Mouse (Mus musculus) adrenal gland, adult 18-20 months (tissue): Measurements from ENCODE around the gene Acot9. TPM values are rescaled to one million over a fixed set of nuclear protein-coding genes. Genes with fewer than 3 reads are reported as not detected.

ENCODE experiments used
- DNase-seq, 2 experiments: peaks; one replicate each; pipeline ENCODE4 v3.0.0; 2021 to 2022; ENCODE audit warnings: low spot score in 2 of 2
- long read RNA-seq, 2 experiments: library from polyadenylated mRNA; stranded (forward); transcript quantifications; one replicate each; pipeline ENCODE4 v2.0.0; 2021
- total RNA-seq, 2 experiments: library from RNA; stranded (reverse); gene quantifications; 1 replicate in 1 of 2; 2 replicates in 1 of 2; pipeline ENCODE4 v1.2.3; 2021

Gene Acot9
- total RNA-seq: 10 to 100 TPM; 48.4 to 49.1 TPM
- long read RNA-seq, experiment 1, transcript Acot9-201 (15 exons, 1,752 nt): major isoform, 28 of 30 reads
- long read RNA-seq, experiment 1, partial matches to known transcripts: 1 of 30 reads
- long read RNA-seq, experiment 1, other reads (novel, unspliced or antisense): 1 of 30 reads
- long read RNA-seq, experiment 2, transcript Acot9-201 (15 exons, 1,752 nt): major isoform, 91 of 98 reads
- long read RNA-seq, experiment 2, partial matches to known transcripts: 2 of 98 reads
- long read RNA-seq, experiment 2, other reads (novel, unspliced or antisense): 5 of 98 reads

DNA sequence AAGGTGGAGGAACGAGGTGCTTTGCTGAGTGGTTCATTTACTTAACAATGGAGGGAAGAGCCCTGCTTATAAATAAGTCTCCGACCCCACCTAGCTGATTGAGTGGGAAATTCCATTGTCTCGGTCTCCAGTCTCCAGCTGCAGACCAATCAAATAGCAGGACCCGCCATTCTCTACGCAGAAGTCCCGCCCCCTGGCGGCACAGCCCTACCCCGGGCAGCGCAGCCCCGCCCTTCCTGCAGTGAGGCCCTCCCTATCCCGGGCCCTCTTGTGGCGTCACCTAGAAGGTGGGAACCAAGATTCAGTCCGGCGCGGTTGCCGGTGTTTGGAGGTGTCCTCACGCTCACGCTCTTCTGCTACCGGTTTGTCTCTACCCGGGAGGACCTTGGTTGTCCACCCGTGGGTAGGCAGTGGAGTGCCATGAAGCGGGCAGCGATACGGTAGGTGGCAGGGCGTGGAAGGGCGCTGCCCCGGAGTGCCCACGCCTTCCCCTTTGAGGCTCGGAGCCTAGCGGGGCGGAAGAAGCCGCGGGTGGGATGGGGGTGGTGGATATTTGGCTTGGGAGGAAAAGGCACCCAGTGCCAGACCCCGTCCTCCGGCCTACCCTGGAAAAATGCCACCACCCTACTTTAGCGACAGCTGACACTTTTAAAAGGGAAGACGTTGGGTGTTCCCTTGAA lies at the start of gene Acot9:
TSS of gene Acot9 (plus strand) at position 209 of the 680 bp plus-strand sequence.
- DNase-seq: peak; percentile 78 to 79

DNA sequence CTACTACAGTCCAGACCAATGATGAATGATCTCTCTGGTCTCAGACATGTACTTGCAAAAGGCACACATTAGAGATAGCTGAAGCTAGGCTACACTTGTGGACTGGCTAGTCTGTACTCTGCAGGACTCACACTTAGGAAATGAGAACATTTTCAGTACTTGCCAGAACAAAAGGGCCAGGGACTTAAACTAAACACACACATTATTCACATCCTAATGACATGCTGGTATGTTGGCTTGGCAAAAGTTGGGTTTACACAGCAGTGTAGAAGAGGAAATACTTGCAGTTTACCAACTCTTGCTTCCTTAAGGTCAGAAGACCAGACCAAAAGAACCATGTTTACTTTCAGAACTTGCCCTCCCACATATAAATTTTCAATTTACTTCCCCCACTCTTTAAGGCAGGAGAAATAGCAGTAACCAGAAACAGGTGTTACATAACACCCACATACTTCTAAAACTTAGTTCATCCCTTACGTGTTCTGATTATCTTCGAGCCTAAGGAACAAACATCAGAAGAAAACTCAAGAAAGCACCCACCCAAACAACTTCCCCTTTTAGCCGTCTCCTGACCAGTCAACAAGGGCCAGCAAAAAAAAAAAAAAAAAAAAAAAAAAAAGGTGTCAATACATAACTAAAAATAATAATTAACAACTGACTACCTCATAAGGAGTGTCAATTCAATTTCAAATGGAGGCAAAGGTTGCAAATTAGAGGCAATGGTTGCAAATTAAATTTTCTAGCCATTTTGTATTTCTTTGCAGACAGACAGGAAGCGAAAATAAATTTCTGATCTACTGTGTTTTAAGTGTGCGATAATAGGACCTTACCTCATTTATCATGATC lies 47.7 kb upstream of the Acot9 start:
- no peak for DNase-seq

DNA sequence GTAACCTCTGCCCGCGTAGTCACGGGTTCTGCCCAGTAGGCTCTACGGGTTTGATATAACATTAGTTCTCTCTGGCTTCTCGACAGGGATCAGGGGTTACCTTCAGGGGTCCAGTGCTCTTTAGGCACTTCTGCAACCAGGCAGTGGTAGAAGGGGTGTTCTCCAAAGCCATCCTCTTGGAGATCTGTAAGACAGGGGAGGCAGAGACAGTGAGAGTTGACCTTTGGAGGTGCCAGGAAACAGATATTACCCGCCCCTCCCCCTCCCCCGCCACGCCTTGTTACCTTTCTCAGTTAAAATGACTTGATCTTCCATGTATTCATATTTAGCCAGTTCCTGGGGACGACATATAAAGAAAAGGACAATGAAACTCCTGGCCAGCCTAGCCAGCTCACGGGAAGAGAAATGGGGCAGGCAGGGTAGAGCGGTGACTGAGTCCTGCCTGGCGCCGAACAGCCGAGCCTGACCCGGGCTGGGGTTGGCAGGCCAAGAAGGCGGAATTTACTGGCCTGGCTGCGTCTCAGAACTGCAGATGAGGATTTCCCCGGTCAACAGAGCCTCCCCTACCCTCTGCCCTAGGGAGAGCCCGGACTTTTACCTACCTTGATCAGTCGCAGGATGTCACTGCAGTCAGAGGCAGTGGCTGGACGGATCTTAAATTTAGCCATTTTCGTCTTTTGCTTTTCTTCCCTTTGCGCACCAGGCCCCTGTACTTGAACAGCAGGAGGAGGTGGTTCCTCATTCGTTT lies 46.6 kb upstream of the Acot9 start:
- peak; percentile 32 to 37 for DNase-seq

DNA sequence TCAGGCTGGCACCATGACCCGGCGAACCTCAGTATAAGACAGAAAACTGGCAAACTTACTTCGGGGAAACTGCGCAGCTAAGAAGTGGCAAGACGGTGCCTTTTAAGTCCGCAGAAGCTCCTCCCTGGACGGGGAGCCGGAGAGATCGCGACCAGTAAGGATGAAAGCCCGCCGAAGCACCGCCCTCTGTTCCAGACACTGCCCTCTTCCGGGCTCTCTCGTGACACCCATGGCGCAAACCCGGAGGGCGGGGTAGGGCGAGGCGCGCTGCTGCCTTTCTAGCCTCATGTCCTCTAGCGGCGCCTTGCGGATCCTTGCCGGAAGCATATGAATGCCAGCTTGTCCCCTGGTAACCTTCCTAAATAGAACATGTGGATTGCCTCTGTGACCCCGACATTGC lies 46.0 kb upstream of the Acot9 start, which contains the start of gene Sat1:
TSS of gene Sat1 (minus strand) at position 179 of the 400 bp plus-strand sequence.
- peak; percentile 76 to 79 for DNase-seq

DNA sequence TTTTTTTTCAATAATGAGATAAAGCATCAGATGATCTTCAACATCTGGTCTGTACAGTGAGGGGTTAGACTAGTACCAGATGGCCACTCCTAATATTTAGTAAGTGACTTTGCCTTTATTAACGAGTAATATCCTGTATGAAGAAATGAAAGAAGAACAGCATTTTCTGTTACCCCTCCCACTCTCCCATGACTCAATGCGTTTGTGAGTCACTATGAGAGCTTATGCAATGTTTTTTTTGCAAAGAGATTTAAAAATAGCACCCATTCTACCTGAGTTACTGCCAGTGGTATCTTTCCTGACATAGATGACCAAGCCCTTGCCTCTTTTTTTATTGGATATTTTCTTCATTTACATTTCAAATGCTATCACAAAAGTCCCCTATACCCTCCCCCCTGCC lies 44.0 kb upstream of the Acot9 start:
- DNase-seq: no peak

DNA sequence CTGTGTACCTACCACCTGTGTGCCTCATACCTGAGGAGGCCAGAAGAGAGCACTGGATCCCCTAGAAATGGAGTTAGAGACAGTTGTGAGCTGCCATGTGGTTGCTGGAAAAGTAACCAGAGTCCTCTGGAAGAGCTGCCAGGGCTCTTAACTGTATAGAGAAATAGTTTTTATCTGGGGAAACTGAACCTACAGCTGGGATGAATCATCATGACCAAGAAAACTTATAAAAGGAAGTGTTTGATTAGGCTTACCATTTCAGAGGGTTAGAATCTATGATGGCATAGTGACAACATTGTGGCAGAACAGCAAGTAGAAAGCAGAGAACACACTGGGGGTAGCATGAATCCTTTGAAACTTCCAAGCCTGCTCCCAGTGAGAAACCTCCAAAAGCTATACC lies 5.4 kb upstream of the Acot9 start:
- no peak for DNase-seq

DNA sequence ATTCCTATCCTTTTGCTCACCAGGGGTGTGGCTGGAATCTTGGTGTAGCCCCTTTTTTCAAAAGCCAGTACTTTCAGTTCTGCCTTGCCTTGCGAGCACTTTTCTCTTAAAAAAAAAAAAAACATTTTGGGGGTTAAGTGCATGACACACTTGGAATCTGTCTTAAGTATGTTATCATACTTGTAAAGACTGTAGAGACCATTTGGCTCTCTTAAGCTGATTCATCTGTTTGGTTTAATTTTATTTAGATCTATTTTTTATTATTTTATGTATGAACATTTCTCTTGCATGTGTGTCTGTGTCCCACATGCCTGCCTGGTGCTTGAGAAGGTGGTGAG lies 641 bp downstream of the Acot9 start:
- DNase-seq: no peak

DNA sequence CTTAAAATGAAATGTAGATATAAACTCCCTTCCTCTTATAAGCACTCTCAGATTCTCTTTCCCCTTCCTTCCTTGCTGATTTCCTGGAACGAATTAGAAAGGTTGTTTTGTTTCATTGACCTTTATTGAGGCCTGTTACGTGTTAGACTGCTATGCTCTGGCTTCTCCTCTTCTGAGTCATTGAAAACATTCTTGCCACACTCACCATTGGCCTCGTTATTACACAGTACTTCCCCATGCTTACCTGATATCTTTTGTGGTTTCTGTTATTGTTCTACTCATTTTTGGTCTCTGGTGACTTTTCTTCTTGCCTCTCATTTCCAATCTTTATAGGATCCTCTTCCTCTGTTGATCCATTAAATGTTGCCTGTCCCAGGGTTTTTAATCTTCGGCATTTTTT lies 16.2 kb downstream of the Acot9 start:
- no peak for DNase-seq

DNA sequence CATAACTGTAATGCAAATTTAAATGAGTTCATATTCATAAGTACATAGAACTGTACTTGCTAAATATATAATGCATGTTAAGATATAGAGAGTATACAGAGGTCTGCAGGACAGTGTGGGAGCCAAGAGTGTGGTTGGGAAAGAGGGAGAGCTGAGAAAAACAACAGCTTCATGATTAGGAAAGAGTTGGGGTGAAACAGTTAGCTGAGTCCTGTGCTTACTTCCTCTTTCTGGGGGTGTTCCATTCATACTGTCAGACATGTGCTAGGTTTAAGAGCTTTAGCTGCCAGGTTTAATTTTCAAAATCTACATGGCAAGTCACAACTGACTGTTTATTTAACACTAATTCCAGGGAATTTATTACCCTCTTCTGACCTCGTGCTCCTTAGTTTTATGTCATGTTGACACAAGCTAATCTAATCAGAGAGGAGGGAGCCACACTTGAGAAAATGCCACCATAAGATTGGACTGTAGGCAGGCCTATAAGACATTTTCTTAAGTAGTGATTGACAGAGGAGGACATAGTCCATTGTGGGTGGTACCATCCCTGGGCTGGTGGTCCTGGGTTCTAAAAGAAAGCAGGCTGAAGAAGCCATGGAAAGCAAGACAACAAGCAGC lies 18.3 kb downstream of the Acot9 start:
- no peak for DNase-seq

DNA sequence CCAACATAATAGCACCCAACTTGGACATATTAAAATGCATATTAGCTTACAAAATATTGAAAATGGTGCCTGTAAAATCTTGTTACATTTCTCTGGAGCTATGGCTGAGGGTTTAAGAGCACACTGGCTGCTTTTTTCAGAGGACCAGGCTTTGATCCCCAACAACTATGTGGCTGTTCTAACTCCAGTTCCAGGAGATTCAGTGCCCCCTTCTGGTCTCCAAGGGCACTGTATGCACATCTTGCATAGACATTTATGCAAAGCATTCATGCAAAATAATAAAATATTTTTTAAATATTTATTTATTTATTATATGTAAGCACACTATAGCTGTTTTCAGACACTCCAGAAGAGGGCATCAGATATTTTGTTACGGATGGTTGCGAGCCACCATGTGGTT lies 44.1 kb downstream of the Acot9 start:
- no peak for DNase-seq

DNA sequence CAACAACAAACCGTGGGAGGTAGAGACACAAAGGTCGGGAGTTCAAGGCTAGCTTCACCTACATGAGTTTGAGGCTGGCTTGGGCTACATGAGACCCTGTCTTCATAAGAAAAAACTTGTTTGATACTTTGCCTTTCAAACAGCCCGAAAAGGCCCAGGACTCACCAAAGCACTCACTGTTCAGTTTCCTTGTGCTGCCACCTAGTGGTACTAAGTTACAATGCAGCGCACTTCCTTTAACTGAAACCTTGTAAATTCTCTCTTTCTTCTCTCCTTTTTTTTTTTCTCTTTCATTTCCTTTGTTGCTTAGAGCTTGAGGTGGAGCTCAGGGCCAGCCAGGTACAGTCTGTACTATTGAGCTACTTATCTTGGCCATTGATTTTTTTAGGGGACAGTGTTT lies 55.8 kb downstream of the Acot9 start:
- DNase-seq: peak; percentile 5 to 28

DNA sequence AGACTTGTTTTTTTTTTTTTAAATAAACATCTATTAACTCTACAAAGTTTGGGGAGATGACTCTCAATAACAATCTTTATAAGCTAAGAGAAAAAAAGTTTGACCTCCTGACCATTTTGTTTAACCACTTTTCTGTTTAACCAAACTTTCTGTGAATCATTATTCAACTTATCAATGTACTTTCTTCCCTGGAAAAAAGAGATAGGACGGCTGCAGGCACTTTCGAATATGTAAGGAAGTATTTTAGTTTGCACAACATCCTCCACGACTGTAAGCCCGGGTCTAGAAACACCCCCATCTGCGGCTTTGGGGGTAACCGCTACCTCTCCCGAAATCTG lies 75.3 kb downstream of the Acot9 start:
- no peak for DNase-seq

DNA sequence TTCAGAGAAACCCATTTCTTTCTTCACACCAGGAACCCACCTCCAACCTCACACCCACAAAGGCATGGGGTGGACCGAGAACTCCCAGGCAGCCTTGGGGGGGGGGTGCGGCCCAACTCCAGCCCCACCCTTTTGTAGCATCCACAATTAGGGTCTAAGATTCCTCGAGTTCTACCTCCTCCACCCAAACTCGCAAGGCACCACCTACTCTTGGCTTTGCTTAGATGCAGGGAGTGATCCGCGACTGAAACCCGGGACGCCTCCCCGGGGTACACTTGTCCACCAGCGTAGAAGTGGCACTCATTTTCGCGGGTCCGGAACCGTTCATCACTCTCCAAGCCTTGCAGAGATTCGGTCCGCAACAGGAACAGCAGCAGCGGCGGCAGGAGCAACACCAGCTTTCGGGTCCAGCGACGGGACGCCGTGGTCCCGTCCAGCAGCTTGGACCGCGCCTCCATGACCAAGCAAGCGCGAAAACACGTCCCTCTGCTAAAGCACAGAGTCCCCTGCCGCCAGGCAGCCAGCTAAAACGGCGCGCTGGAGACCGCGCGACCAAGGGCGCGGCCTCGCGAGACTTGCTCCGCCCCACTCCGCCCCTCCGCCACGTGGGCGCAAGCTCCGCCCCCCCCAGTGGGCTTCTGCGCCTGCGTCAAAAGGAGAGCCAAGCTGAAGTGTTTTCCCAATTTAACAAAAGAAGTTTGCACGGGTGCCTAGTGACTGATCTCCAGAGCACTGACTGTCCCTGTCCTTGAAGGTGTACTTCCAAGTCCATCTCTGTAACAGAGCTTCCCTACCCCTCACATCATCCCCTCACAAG lies 75.9 kb downstream of the Acot9 start:
- peak; percentile 56 to 72 for DNase-seq

DNA sequence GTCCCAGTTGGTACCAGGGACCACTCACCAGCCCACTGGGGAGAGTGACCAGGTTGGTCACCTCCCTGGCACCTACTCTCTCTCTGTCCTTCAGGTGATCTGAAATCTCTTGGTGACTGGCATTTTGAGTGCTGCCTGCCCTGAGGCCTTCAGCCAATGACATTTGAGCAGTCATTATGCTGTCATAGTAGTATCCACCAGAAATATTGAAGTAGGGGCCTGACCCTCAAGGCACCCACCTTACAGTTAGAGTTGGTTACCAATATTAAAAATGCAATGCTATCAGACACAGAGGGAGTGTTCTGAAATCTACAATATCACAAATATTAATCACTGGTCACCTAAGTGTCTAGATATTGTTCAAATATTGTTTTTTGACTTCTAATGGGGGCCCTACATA lies 78.4 kb downstream of the Acot9 start, which contains the start of gene Prdx4:
TSS of gene Prdx4 (minus strand) at position 101 of the 400 bp plus-strand sequence.
- no peak for DNase-seq

DNA sequence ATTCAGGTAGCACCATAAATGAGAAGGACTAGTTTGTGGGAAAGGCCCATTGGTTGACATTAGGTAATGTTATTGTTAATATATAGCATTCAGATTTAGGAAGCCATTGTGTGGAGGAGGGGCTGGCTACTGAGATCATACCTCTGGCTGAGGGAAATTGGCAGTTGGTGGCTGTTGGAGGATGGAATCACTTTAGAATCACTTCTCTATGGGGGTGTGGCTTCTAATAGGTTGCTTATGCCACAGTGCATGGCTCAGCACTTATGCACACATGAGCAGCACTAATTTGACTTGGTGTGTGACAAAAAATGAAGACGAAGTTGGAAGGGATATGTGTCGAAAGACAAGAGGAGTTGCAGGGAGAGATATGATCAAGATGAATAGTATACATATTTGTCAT lies 84.0 kb downstream of the Acot9 start:
- no peak for DNase-seq

Other genes starting within 250 kb of the Acot9 start
- gene Magea5, start 199.3 kb upstream of the Acot9 start, total RNA-seq: not detected
- gene Magea1, start 172.7 kb upstream of the Acot9 start, total RNA-seq: not detected
- gene Magea2, start 168.8 kb upstream of the Acot9 start, total RNA-seq: not detected
- gene Cldn34b2, start 134.0 kb upstream of the Acot9 start, total RNA-seq: not detected
- gene Sat1, start 46.0 kb upstream of the Acot9 start, total RNA-seq: 100 to 1,000 TPM; 112 to 145 TPM
- gene Prdx4, start 78.3 kb downstream of the Acot9 start, total RNA-seq: 10 to 100 TPM; 27.9 to 29.4 TPM